Mouse (Mus musculus) hindbrain, embryonic 10.5 days (tissue): ENCODE data around the gene Camta1. TPM values are rescaled to one million over a fixed set of nuclear protein-coding genes. Genes with fewer than 3 reads are reported as not detected.
"Not testable (repeated sequence)": the region's sequence is repeated elsewhere in the genome, so short reads cannot be mapped to it uniquely, and the experiment has no call there.

Experiments used
- DNase-seq: peaks from one replicate; pipeline ENCODE4 v3.0.0-alpha.2; 2017; ENCODE audit warnings: low spot score
- H3K27ac ChIP-seq: fragments of 300-500 bp; sonication (generic); 2 replicates; pipeline ENCODE4 v1.5.1; 2016; ENCODE audit warnings: mild to moderate bottlenecking, moderate library complexity
- H3K27me3 ChIP-seq: fragments of 300-500 bp; sonication (generic); 2 replicates; pipeline ENCODE4 v1.6.1; 2016; ENCODE audit warnings: mild to moderate bottlenecking; ENCODE audit not compliant: poor library complexity, insufficient read depth, severe bottlenecking
- H3K36me3 ChIP-seq: fragments of 300-500 bp; sonication (generic); 2 replicates; pipeline ENCODE4 v1.6.1; 2016; ENCODE audit warnings: mild to moderate bottlenecking, moderate library complexity
- H3K4me1 ChIP-seq: fragments of 300-500 bp; sonication (generic); replicated peaks from 2 replicates; pipeline ENCODE4 v1.6.1; 2016; ENCODE audit warnings: mild to moderate bottlenecking
- H3K4me3 ChIP-seq: fragments of 300-500 bp; sonication (generic); 2 replicates; pipeline ENCODE4 v1.5.1; 2016; ENCODE audit warnings: mild to moderate bottlenecking, moderate library complexity
- H3K9me3 ChIP-seq: fragments of 300-500 bp; sonication (generic); 2 replicates; pipeline ENCODE4 v1.6.1; 2016; ENCODE audit warnings: mild to moderate bottlenecking, moderate library complexity
- WGBS: fragments of 180-500 bp; shearing (Covaris S2); methylation state at CpG from one replicate; pipeline ENCODE4 v1.1.7; 2016; 5-methylcytosine and 5-hydroxymethylcytosine counted together
- polyA plus RNA-seq: library from polyadenylated mRNA; unstranded; fragments of >200 nt; fragmentation: Nextera tagmentation; extraction: Ambion mirVana; gene quantifications from 2 replicates; pipeline ENCODE4 v1.2.1, GENCODE M21; 2016

Gene Camta1
- polyA plus RNA-seq, 1 experiment from 2014 or later = 140 TPM

DNA sequence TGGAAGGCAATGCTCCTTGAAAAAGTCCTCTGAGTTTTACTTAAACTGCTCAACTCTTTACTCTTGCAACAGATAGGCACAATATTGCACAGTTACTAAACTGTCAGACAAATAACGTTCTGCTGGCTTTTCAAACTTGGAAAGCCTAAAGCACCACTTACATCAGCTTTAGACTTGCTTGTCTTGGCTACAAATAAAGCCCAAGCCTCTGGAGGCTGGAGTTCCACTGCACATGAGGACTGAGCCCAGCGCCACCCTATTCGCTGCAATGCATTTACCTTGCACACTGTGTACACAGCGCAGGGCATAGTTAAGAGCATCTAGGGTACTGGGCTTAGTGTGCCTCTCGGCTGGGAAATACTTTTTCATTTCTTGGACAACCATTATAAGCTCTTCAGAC lies 818.4 kb downstream of the Camta1 start:
- Histone ChIP-seq H3K4me3 (peak overlapping the region; percentile 71), H3K27me3 (peaks cover 11% of the 10 kb centered on the region), H3K27ac (no peak overlapping the region), H3K4me1 (peaks cover 23% of the 10 kb centered on the region), H3K36me3 (peaks cover 18% of the 10 kb centered on the region), H3K9me3 (no peaks in the 10 kb centered on the region)
- no peak for DNase-seq
- WGBS = 51% methylated on average over 5 of the region's 5 CpGs

DNA sequence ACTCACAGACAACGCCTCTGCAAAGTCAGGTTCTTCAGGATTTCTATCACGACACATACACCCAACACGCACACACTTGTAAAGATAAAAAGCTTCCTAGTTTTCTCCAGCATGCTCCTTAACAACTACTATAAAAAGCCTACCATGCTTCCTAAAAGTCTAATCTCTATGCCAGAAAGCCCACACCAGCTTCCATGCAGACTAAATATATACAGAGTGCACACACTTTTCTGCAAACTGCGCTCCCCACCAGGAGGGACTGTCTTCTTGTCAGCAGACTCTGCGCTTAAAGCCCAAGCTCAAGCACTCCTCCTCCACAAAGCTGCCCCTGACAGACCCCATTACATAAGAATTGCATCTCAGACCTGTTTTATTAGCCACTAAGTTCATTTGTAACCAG lies 820.2 kb downstream of the Camta1 start:
- Histone ChIP-seq H3K9me3 (no peaks in the 10 kb centered on the region), H3K36me3 (peaks cover 1% of the 10 kb centered on the region), H3K27me3 (peaks cover 11% of the 10 kb centered on the region), H3K4me3 (no peak overlapping the region), H3K27ac (no peak overlapping the region), H3K4me1 (peaks cover 23% of the 10 kb centered on the region)
- DNase-seq = no peak
- WGBS = 89% methylated on average over 5 of the region's 5 CpGs

DNA sequence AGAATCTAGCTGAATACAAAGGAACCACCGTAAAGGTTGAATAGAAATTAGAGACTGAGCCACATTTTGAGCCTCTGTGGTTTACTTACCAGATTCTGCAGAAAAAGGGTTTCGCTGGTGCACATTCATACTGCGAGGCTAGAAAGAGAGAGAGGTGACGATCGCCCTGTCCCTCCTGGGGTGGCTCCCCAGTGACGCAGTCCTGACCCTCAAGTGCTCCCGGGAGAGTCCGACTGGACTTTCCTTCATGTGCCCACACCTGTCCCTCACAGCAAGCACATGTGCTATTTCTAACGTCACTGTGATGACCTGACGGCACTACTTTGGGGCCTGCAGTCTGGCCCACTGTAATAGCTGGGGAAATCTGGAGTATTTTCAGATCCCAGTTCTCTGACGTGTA lies 823.9 kb downstream of the Camta1 start:
- WGBS = 93% methylated on average over 11 of the region's 11 CpGs
- no peaks in the 10 kb centered on the region for H3K9me3 ChIP-seq
- H3K36me3 ChIP-seq = no peaks in the 10 kb centered on the region; the same call in 1 of the 2 replicates
- no peak for DNase-seq
- H3K27ac ChIP-seq = no peak overlapping the region
- H3K4me1 ChIP-seq = no peaks in the 10 kb centered on the region
- H3K27me3 ChIP-seq = peaks cover 4% of the 10 kb centered on the region
- no peak overlapping the region for H3K4me3 ChIP-seq

DNA sequence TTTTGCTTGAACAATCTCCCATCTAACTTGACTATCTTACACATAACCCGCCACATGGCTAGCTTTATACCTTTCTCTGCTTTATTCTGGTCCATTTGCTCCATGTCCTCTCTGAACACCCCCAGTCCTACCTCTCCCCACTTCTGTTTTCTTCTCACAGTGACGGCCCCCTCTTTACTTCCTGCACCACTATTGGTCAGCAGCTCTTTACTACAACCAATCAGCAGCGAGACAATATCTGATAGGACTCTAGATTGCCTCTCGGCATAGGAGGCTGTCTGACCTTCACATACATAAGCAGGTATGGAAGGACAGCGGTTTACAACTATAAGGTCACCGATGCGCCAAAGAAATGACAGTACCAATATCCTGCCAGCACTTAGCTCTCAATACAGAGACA lies 825.2 kb downstream of the Camta1 start:
- Histone ChIP-seq H3K27ac (no peak overlapping the region), H3K36me3 (no peaks in the 10 kb centered on the region; the same call in 1 of the 2 replicates), H3K4me3 (no peak overlapping the region), H3K9me3 (no peaks in the 10 kb centered on the region), H3K27me3 (no peaks in the 10 kb centered on the region), H3K4me1 (no peaks in the 10 kb centered on the region)
- DNase-seq = no peak
- 85% methylated on average over 7 of the region's 7 CpGs for WGBS

DNA sequence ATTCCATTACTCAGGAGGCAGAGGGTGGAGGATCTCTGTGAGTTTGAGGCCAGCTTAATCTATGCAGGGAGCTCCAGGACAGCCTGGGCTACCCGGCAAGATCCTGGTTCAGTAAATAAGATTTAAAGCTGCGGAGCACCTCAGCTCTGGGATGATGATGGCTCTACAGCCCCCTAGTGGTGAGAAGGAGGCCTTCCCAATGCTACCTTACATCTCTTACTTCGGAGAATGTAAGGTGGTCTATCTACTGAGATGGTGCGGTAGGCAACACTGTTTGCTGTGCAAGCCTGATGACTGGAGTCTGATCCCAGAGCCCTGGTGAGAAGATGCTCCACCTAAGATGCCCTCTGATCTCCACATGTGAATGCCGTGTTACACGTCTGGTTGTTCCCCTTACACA lies 834.7 kb downstream of the Camta1 start:
- Histone ChIP-seq H3K4me1 (no peaks in the 10 kb centered on the region; the same call in 1 of the 2 replicates), H3K36me3 (peaks cover 10% of the 10 kb centered on the region; the same call in 1 of the 2 replicates), H3K27ac (no peak overlapping the region), H3K9me3 (no peaks in the 10 kb centered on the region), H3K27me3 (no peaks in the 10 kb centered on the region), H3K4me3 (no peak overlapping the region)
- peak; percentile 38 for DNase-seq
- WGBS = 59% methylated on average over 6 of the region's 6 CpGs

DNA sequence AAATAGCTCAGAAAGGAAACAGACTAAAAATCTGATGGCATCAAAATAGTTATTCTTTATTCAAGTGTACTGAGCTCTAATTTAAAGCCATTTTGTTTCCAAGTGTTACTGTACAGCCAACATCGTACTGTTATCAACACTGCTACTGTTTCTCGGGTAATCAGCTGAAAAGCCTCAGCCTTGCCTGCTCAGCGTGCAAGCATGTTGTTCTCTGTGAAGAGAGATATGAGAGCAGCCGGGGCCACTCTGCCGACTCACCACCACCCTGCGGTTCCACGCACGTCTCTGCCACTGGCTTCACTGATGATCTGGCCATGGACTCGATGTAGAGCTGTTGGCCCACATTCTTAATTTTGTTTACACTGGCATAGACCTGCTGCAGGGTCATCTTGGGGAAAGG lies 837.5 kb downstream of the Camta1 start:
- H3K4me1 ChIP-seq = no peaks in the 10 kb centered on the region; the same call in 1 of the 2 replicates
- no peak for DNase-seq
- H3K36me3 ChIP-seq = peaks cover 10% of the 10 kb centered on the region; the same call in 1 of the 2 replicates
- H3K27ac ChIP-seq = no peak overlapping the region
- H3K9me3 ChIP-seq = no peaks in the 10 kb centered on the region
- WGBS = 90% methylated on average over 9 of the region's 9 CpGs
- no peaks in the 10 kb centered on the region for H3K27me3 ChIP-seq
- no peak overlapping the region for H3K4me3 ChIP-seq

DNA sequence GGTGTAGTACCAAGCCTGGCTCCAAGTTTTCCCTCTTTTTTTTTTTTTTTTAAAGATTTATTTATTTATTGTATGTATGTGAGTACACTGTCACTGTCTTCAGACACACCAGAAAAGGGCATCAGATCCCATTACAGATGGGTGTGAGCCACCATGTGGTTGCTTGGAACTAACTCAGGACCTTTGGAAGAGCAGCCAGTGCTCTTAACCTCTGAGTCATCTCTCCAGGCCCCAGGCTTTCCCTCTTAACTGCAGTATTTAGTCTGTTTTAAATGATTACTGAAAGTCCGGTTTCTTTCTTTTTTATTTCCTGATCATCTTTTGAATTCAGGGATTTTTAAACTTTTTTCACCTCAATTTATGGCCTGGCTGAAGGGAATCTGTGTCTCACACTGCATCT lies 844.3 kb downstream of the Camta1 start:
- not testable (repeated sequence) for H3K27ac ChIP-seq, H3K27me3 ChIP-seq, H3K4me1 ChIP-seq, DNase-seq, H3K9me3 ChIP-seq, H3K4me3 ChIP-seq
- peaks cover 24% of the 10 kb centered on the region for H3K36me3 ChIP-seq
- WGBS = 94% methylated on average over 1 of the region's 1 CpGs

DNA sequence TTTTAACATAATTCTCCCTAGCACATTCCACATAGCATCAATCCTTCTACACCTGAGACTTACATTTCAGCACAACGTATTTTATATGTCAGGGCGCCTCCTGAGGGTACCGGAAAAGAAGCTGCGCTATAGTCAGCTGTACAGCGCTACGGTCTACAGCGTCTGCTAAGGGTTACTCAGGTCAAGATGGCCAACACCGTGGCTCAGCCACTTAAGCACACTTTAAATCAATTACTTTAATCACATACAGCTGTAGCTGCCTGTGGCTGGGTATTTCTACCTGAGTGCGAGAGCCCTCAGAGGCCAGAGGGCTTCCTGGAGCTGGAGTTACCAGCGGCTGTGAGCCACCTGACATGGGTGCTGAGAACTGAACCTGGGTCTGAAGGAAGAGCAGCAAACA lies 845.7 kb downstream of the Camta1 start:
- Histone ChIP-seq H3K9me3 (no peaks in the 10 kb centered on the region), H3K27me3 (no peaks in the 10 kb centered on the region), H3K36me3 (peaks cover 22% of the 10 kb centered on the region), H3K27ac (no peak overlapping the region), H3K4me1 (peaks cover 7% of the 10 kb centered on the region; the same call in 1 of the 2 replicates), H3K4me3 (no peak overlapping the region)
- WGBS = 86% methylated on average over 10 of the region's 10 CpGs
- DNase-seq = no peak

DNA sequence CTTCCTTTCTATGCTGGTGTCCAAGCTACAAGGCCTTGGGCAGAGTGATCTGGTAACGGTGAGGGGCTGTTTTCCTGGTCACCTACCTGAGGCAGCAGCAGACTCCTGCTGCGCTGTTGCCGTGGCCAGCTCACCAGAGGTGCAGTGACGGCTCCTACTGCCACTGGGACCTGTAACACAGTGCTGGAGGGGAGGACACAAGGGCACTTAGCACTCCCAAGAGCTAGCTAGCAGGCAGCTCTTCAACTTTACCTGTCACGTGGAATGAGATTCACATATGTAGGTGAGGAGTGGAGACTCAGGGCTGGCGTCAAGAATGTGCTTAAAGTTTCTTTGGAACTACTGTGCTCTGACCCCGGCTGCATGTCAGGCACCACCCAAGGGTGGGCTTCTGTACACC lies 851.4 kb downstream of the Camta1 start:
- Histone ChIP-seq H3K36me3 (peaks cover 20% of the 10 kb centered on the region), H3K9me3 (no peaks in the 10 kb centered on the region), H3K4me1 (peaks cover 7% of the 10 kb centered on the region; the same call in 1 of the 2 replicates), H3K27me3 (no peaks in the 10 kb centered on the region), H3K4me3 (no peak overlapping the region), H3K27ac (no peak overlapping the region)
- 87% methylated on average over 7 of the region's 7 CpGs for WGBS
- DNase-seq = no peak

DNA sequence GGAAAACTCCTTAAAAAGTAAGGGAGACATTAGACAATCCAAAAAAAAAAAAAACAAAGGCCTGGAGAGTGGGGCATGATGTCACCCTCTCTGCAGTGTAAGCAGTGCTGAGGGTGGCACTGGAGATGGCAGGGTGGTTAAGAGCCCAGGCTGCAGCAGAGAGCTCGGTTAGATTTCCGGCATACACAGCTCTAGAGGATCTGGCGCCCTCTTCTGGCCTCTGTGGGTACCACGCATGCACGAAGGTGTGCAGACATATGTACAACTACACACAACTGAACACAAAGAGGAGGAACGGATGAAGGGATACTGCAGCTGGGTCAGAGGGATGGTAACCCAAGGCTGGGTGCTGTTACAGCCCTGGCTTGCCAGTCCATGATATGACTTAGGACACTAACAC lies 854.7 kb downstream of the Camta1 start:
- no peak overlapping the region for H3K4me3 ChIP-seq
- peaks cover 18% of the 10 kb centered on the region for H3K36me3 ChIP-seq
- DNase-seq = peak; percentile 40
- no peaks in the 10 kb centered on the region for H3K9me3 ChIP-seq
- H3K4me1 ChIP-seq = no peaks in the 10 kb centered on the region
- H3K27me3 ChIP-seq = no peaks in the 10 kb centered on the region
- H3K27ac ChIP-seq = no peak overlapping the region
- 54% methylated on average over 6 of the region's 6 CpGs for WGBS

DNA sequence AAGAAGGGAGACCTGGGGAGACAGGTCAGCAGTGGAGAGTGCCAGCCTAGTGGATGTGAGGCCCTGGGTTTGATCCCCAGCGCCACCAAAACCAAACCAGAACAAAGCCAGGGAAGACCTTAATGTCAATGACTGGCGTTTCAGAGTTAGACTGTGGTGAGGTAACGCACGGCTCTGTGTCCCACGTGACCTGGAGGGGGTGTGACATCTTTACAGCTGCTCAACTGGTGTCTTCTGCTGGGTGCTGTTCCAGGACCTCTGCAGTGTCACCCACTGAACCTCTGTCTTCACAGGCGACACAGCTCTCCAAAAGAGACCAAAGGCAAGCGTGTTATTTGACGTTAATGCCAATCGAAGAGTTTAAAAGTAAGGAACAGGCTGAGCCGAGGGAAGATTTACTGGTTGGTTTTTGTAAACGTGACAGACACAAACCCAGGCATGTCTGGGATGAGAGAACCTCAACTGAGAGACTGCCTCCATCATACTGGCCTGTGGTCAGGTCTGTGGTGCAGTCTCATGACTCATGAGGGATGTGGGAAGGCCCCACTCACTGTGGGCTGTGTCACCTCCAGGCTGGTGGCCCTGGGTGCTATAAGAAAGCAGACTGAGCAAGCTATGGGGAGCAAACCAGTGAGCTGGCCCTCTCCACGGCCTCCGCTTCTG lies 855.9 kb downstream of the Camta1 start:
- no peak overlapping the region for H3K27ac ChIP-seq
- 94% methylated on average over 13 of the region's 13 CpGs for WGBS
- H3K27me3 ChIP-seq = no peaks in the 10 kb centered on the region
- H3K4me1 ChIP-seq = no peaks in the 10 kb centered on the region
- no peak overlapping the region for H3K4me3 ChIP-seq
- no peaks in the 10 kb centered on the region for H3K9me3 ChIP-seq
- DNase-seq = no peak
- H3K36me3 ChIP-seq = peaks cover 18% of the 10 kb centered on the region

DNA sequence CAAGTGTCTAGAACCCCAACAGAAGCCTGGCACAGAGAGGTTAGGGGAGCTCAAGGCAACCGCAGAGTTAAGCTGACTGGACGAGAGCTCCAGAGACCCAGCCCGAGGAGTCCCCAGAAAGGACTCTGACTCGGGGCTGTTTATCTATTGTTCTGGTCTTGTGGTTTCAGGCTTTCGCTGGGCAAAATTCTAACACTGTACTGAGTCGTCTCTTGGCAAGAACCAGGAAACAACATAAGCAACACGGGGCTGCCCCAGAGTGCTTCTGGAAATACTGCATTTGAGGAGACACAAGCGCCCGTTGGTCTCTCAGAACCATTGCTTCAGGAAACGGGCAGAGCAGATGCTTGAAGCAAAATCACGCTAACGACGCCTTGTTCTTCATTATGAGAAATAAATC lies 860.3 kb downstream of the Camta1 start:
- no peak overlapping the region for H3K27ac ChIP-seq
- 0 out of 2 replicates have a peak, but pooled peaks cover 5% of the 10 kb centered on the region for H3K4me1 ChIP-seq
- no peak for DNase-seq
- H3K4me3 ChIP-seq = no peak overlapping the region
- WGBS = 82% methylated on average over 13 of the region's 13 CpGs
- H3K27me3 ChIP-seq = no peaks in the 10 kb centered on the region
- H3K36me3 ChIP-seq = peaks cover 13% of the 10 kb centered on the region
- no peaks in the 10 kb centered on the region for H3K9me3 ChIP-seq

DNA sequence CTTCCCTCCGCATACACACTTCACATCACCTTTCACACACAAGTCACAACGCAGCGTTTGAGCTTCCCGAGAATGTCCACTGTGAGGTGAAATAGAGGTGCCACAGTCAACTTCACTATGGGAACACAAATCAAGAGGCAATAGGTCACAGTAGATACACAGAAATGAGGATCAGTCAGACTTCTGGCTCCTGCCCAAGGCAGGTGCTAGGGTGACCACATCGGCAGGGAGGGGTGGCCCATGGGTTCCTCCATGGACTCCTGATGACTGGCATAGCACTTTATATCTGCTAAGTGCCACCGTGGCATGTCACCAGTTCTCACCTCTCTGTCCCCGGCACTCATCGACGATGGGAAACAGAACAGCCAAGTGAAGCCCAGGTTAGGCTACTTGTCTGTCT lies 863.0 kb downstream of the Camta1 start:
- 95% methylated on average over 9 of the region's 9 CpGs for WGBS
- Histone ChIP-seq H3K36me3 (no peaks in the 10 kb centered on the region), H3K4me3 (no peak overlapping the region), H3K4me1 (peaks cover 12% of the 10 kb centered on the region; the same call in 1 of the 2 replicates), H3K27me3 (no peaks in the 10 kb centered on the region), H3K9me3 (no peaks in the 10 kb centered on the region), H3K27ac (no peak overlapping the region)
- DNase-seq = no peak
